Mouse (Mus musculus) liver, embryonic 11.5 days (tissue): ENCODE data around the gene Gmds. TPM values are rescaled to one million over a fixed set of nuclear protein-coding genes. Genes with fewer than 3 reads are reported as not detected.
A peak's percentile ranks its signal among the peaks of the same experiment; 100 is the strongest.

ENCODE experiments used
- ATAC-seq: fragments of 200-750 bp; cut with Nextera tagmentation; replicated peaks from 2 replicates; pipeline ENCODE4 v1.8.0; 2017; ENCODE audit warnings: moderate number of reproducible peaks, mild to moderate bottlenecking, moderate TSS enrichment, moderate library complexity; ENCODE audit not compliant: low FRiP score
- DNase-seq: peaks from one replicate; pipeline ENCODE4 v3.0.0-alpha.2; 2017; ENCODE audit warnings: low spot score
- H3K27ac ChIP-seq: fragments of 300-500 bp; sonication (generic); 2 replicates; pipeline ENCODE4 v1.5.1; 2014; ENCODE audit warnings: mild to moderate bottlenecking, low read depth, low read length, control low read depth
- H3K27me3 ChIP-seq: fragments of 300-500 bp; sonication (generic); replicated peaks from 2 replicates; pipeline ENCODE4 v1.6.1; 2014; ENCODE audit warnings: low read length, mixed read lengths; ENCODE audit not compliant: control insufficient read depth, insufficient read depth
- H3K36me3 ChIP-seq: fragments of 300-500 bp; sonication (generic); 2 replicates; pipeline ENCODE4 v1.6.1; 2014; ENCODE audit warnings: mild to moderate bottlenecking, low read length, moderate library complexity, mixed read lengths; ENCODE audit not compliant: control insufficient read depth, insufficient read depth
- H3K4me1 ChIP-seq: fragments of 300-500 bp; sonication (generic); replicated peaks from 2 replicates; pipeline ENCODE4 v1.6.1; 2014; ENCODE audit warnings: low read length, mixed read lengths; ENCODE audit not compliant: control insufficient read depth, insufficient read depth
- H3K4me2 ChIP-seq: fragments of 300-500 bp; sonication (generic); 2 replicates; pipeline ENCODE4 v1.6.1; 2014; ENCODE audit warnings: mild to moderate bottlenecking, control low read depth, moderate library complexity
- H3K4me3 ChIP-seq: fragments of 300-500 bp; sonication (generic); 2 replicates; pipeline ENCODE4 v1.5.1; 2014; ENCODE audit warnings: low read depth, low read length, control low read depth
- H3K9ac ChIP-seq: fragments of 300-500 bp; sonication (generic); 2 replicates; pipeline ENCODE4 v1.6.1; 2014; ENCODE audit warnings: low read depth, low read length, control low read depth
- H3K9me3 ChIP-seq: fragments of 300-500 bp; sonication (generic); 2 replicates; pipeline ENCODE4 v1.6.1; 2016; ENCODE audit warnings: low read length, inconsistent platforms, mixed read lengths; ENCODE audit not compliant: control insufficient read depth
- WGBS: fragments of 180-500 bp; shearing (Covaris S2); extraction: QIAGEN DNeasy Blood & Tissue Kit; methylation state at CpG from one replicate; pipeline ENCODE4 v1.1.7; 2014; 5-methylcytosine and 5-hydroxymethylcytosine counted together
- polyA plus RNA-seq: library from polyadenylated mRNA; unstranded; fragments of >200 nt; fragmentation: Nextera tagmentation; extraction: Ambion mirVana; gene quantifications from 2 replicates; pipeline ENCODE4 v1.2.1, GENCODE M21; 2014

Gmds gene
- polyA plus RNA-seq, 1 experiment from 2014 or later = 19.7 TPM

DNA sequence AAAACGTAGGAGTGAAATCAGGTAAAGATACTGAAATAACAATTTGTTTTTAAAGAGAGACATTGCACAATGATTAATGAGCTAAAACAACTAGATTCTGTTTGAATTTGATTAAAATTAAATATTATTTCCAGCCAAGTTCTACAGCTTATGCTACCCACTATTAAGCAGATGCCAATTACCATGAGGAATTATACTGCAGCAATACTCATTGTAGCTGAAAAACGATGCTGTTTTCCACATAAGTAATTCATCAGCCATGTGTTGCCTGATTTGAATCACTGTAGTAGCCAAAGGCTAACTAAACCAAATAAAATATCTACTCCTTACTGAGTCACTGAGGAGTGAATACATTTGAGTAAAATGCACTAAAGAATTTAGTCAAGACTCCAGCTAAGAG, 180.3 kb downstream of the Gmds start:
- no peak for ATAC-seq
- 79% methylated on average over 2 of the region's 2 CpGs for WGBS

DNA sequence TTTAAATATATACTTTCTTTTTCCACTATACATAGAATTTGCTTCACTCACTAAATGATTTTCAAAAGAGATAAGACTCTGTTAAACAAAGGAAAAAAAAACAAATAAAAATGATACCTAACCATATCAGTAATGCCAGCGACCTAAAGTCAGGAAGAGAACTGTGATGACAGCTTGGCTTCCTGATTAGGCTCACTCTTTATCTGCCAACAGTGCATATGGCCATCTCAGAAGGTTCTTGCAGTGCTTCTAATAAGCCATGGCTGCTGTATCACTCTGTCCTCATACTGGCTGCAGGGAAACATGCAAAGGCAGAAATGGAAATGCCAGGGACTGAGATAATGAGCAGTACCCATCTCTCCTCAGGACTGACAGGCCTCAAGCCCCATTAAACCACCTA, 192.6 kb downstream of the Gmds start:
- WGBS = 16% methylated on average over 1 of the region's 1 CpGs
- DNase-seq (no peak), ATAC-seq (peak; percentile 92)
- no peaks in the 10 kb centered on the region for H3K36me3 ChIP-seq
- H3K9ac ChIP-seq = no peak overlapping the region
- H3K27ac ChIP-seq = no peak overlapping the region
- H3K27me3 ChIP-seq = no peaks in the 10 kb centered on the region
- H3K4me3 ChIP-seq = no peak overlapping the region
- H3K4me2 ChIP-seq = no peak overlapping the region
- peaks cover 7% of the 10 kb centered on the region; the same call in 1 of the 2 replicates for H3K4me1 ChIP-seq
- H3K9me3 ChIP-seq = no peaks in the 10 kb centered on the region

More for the DNA sequence above, 180.3 kb downstream of the Gmds start:
- Histone ChIP-seq H3K4me2 (no peak overlapping the region), H3K9me3 (no peaks in the 10 kb centered on the region), H3K27me3 (no peaks in the 10 kb centered on the region), H3K4me3 (no peak overlapping the region), H3K36me3 (no peaks in the 10 kb centered on the region), H3K4me1 (no peaks in the 10 kb centered on the region), H3K9ac (no peak overlapping the region), H3K27ac (no peak overlapping the region)
- no peak for DNase-seq

DNA sequence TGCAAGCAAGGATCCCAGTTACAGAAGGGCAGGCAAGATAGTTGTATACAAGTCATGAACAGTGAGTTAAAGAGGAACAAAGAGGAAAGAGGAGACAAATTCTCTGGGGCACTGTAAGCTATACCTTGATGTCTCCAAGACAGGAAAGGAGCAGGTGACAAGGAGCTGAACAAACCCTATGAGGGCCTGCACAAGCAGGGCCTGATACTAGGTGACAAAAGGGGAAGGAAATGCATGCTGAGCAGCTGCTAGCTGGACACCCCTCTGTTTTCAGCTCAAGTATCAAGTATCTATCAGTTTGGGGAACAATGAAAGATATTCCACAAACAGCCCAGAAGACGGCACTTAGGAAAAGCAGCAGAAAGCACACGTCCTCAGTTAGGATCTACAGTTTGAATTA, 193.4 kb downstream of the Gmds start:
- Histone ChIP-seq H3K9ac (no peak overlapping the region), H3K4me3 (no peak overlapping the region), H3K4me2 (no peak overlapping the region), H3K36me3 (no peaks in the 10 kb centered on the region), H3K9me3 (no peaks in the 10 kb centered on the region), H3K27me3 (no peaks in the 10 kb centered on the region), H3K27ac (no peak overlapping the region), H3K4me1 (peaks cover 7% of the 10 kb centered on the region; the same call in 1 of the 2 replicates)
- DNase-seq = no peak
- 44% methylated on average over 2 of the region's 2 CpGs for whole genome bisulfite sequencing
- no peak for ATAC-seq

DNA sequence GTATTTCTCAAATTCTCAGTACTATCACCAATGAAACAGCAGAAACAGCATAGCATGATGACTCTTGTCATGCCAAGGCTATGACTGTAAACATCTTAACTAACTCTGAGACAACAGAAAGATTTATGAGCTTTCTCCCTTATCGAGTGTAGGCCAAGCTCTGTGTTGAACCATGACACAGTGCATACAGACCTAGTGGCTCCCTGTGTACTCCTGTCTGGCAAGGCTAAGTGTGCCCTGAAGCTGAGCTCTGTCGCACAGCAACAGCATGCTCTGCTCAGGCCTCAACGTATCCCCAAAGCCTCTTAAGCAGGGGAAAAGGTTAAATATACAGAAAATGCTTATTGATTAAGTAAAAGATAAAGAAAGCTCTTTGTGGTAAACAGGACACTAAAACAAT, 194.9 kb downstream of the Gmds start:
- Histone ChIP-seq H3K27ac (no peak overlapping the region), H3K4me2 (no peak overlapping the region), H3K4me1 (peaks cover 7% of the 10 kb centered on the region; the same call in 1 of the 2 replicates), H3K9ac (no peak overlapping the region), H3K27me3 (no peaks in the 10 kb centered on the region), H3K9me3 (no peaks in the 10 kb centered on the region), H3K4me3 (no peak overlapping the region), H3K36me3 (no peaks in the 10 kb centered on the region)
- WGBS = 78% methylated on average over 3 of the region's 3 CpGs
- no peak for ATAC-seq
- no peak for DNase-seq

DNA sequence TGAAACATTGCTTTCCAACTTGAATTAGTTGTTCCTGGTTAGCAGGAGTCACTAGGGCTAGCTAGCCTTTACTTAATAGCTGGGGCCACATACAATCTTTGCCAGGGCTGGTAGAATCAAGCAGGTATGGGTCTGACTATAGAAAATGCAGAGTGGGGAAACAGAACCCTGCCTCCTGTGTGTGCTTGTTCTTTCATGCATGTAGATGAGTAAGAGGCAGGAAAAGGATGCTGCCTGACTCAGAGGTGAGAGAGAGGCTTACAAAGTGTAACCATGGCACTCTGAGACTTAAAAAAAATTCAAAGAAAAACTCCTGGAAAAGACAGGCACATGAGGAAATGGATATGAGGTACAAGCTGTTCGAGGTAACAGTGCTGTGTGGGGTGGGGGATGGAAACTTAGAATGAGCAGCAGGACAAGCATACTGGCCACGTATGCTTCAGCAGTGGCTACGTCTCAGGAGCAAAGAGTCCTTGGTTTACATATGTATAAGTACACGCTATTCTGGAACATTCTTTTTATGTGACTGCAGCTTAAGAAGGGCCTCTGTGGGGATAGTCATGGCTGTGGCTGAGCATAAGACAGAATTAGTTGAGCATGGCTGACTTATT, 203.8 kb downstream of the Gmds start:
- H3K27me3 ChIP-seq = no peaks in the 10 kb centered on the region
- ATAC-seq = no peak
- no peaks in the 10 kb centered on the region for H3K36me3 ChIP-seq
- H3K4me1 ChIP-seq = no peaks in the 10 kb centered on the region
- no peaks in the 10 kb centered on the region for H3K9me3 ChIP-seq
- no peak overlapping the region for H3K27ac ChIP-seq
- 84% methylated on average over 4 of the region's 4 CpGs for WGBS
- no peak overlapping the region for H3K9ac ChIP-seq
- no peak overlapping the region for H3K4me3 ChIP-seq
- H3K4me2 ChIP-seq = no peak overlapping the region
- no peak for DNase-seq

DNA sequence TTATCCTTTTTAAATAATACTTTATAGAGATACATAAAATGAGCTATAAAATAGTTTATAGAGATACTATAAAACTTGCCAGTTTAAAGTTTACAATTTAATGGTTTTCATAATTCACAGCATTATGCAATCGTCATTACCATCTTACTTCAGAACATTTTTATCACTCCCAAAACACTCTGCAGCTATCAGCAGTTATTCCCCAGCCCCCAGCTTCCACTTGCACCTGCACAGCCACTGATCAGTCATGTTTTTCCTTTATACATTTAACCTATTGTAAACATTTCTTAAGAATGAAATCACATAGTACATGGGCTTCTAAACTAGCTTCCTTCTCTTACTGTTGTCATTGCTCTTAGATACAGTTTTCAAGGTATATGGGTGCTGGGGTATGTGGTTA, 208.6 kb downstream of the Gmds start:
- Histone ChIP-seq H3K4me3 (no peak overlapping the region), H3K27me3 (no peaks in the 10 kb centered on the region), H3K9ac (no peak overlapping the region), H3K27ac (no peak overlapping the region), H3K4me1 (no peaks in the 10 kb centered on the region), H3K36me3 (no peaks in the 10 kb centered on the region), H3K9me3 (no peaks in the 10 kb centered on the region), H3K4me2 (no peak overlapping the region)
- no peak for ATAC-seq
- DNase-seq = no peak
- WGBS = 63% methylated on average over 1 of the region's 1 CpGs

DNA sequence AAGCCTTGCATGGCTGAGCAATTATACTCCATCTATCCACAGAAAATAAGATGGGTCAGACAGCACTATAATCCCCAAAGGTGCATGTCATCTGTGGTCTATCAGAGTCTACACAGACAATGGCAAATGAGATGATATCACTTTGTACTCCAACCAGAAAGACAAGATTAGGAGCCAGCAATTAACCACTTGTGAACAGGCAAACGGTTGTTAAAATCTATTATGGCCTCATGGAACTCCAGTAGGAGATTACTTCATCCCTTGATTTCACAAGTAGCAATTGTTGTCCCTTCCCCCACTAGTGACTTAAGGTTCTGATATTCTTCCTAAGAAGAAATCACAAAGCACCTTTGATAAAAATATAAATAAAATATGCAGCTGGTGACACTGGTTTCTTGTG, 220.2 kb downstream of the Gmds start:
- Histone ChIP-seq H3K36me3 (no peaks in the 10 kb centered on the region), H3K9ac (no peak overlapping the region), H3K4me1 (no peaks in the 10 kb centered on the region), H3K4me3 (no peak overlapping the region), H3K27ac (no peak overlapping the region), H3K9me3 (no peaks in the 10 kb centered on the region), H3K4me2 (no peak overlapping the region), H3K27me3 (no peaks in the 10 kb centered on the region)
- ATAC-seq (no peak), DNase-seq (no peak)
- 61% methylated on average over 1 of the region's 1 CpGs for WGBS

DNA sequence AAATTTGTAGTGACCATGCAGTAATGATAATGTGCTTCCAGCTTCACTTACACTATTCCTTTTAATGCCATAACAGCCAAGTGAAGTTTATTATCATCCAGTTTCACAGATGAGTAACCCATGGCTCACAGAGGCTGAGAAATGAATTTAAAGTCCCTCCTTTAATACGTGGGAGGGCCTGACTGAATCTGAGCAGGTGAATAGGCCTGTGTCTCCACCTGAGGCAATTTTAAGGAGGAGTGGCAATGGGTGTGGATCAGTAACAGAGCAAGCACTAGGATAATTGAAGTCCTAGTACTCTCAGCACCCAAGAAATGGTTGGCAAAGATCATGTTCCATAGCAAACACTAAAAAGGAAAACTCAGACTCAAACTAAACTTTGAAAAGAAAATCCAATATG, 223.1 kb downstream of the Gmds start:
- H3K4me1 ChIP-seq = no peaks in the 10 kb centered on the region
- H3K4me2 ChIP-seq = no peak overlapping the region
- no peak overlapping the region for H3K27ac ChIP-seq
- ATAC-seq = no peak
- no peaks in the 10 kb centered on the region for H3K27me3 ChIP-seq
- H3K36me3 ChIP-seq = no peaks in the 10 kb centered on the region
- no peak for DNase-seq
- no peaks in the 10 kb centered on the region for H3K9me3 ChIP-seq
- WGBS = 62% methylated on average over 1 of the region's 1 CpGs
- H3K9ac ChIP-seq = no peak overlapping the region
- no peak overlapping the region for H3K4me3 ChIP-seq

DNA sequence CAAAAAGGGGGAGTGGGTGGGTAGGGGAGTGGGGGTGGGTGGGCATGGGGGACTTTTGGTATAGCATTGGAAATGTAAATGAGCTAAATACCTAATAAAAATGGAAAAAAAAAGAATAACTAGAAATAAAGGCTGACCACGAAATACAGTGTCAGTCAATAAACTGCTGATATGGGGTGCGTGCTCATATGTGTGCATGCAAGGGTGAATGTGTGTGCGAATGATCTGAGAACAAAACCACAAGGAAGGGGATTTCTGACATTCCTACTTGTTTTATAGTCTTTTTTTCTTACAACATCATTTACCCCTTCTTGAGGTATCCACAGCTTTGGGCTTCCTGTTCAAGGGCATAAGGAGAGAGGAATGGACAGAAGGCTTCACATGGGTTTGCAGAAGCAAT, 224.7 kb downstream of the Gmds start:
- H3K4me3 ChIP-seq = no peak overlapping the region
- no peak overlapping the region for H3K27ac ChIP-seq
- ATAC-seq (no peak), DNase-seq (no peak)
- WGBS = 89% methylated on average over 3 of the region's 3 CpGs
- no peaks in the 10 kb centered on the region for H3K27me3 ChIP-seq
- H3K9ac ChIP-seq = no peak overlapping the region
- H3K4me1 ChIP-seq = no peaks in the 10 kb centered on the region
- no peak overlapping the region for H3K4me2 ChIP-seq
- H3K36me3 ChIP-seq = no peaks in the 10 kb centered on the region
- no peaks in the 10 kb centered on the region for H3K9me3 ChIP-seq
